Mouse (Mus musculus) heart, postnatal 4 days (tissue): ENCODE measurements around the gene Snx11. TPM values are rescaled to one million over a fixed set of nuclear protein-coding genes. Genes with fewer than 3 reads are reported as not detected.

ENCODE experiments used
- DNase-seq: peaks from one replicate; pipeline ENCODE4 v3.0.0; 2021
- total RNA-seq, 2 experiments: library from RNA; stranded (reverse); gene quantifications; 2 replicates each; pipeline ENCODE4 v1.2.3; 2021

Gene Snx11
- total RNA-seq, 2 experiments from 2014 or later = 15.5 to 18.2 TPM

DNA sequence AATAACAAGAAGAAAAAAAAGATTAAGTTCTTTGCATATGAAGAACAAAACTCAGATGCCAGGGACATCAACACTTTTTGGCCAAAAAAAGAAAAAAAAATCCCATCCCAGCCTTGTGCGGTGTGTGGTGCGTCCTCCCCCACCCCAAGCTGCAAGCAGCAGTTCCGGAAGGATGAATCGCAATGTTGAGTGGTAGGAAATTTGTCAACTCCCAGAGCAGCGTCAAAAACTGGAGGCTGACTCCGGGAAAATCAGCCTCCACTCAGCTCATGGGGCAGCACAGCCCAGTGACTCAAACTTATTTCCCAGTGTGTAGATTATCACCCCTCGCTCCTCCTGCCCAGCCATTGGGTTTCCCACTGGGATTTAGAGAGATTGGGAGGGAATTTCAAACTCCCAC is 15.4 kb downstream of the Snx11 start:
- DNase-seq = no peak

- DNase-seq = peak; percentile 66
Measured at GRCm38 (mm10) chr11:96760042-96760441, 17.3 kb downstream of the Snx11 start.

- DNase-seq = no peak
Measured at GRCm38 (mm10) chr11:96758402-96758801, 19.0 kb downstream of the Snx11 start.

DNA sequence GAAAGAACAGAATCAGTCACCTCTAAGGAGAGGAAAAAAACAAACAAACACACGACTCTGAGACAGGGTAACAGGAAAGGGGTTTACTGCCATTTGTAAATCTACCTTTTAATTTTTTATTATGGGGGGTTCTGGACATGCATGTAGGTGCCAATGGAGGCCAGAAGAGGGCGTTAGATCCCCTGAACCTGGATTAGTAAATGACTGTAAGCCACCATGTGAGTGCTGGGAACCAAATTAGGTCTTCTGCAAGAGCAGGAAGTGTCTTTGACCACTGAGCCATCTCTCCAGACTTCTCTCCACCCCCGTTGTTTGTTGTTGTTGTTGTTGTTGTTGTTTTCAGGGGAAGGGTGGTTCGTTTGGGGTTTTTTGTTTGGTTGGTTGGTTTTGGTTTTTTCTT is 19.9 kb downstream of the Snx11 start:
- no peak for DNase-seq

- DNase-seq = no peak
Measured at GRCm38 (mm10) chr11:96755298-96755697, 22.1 kb downstream of the Snx11 start.

DNA sequence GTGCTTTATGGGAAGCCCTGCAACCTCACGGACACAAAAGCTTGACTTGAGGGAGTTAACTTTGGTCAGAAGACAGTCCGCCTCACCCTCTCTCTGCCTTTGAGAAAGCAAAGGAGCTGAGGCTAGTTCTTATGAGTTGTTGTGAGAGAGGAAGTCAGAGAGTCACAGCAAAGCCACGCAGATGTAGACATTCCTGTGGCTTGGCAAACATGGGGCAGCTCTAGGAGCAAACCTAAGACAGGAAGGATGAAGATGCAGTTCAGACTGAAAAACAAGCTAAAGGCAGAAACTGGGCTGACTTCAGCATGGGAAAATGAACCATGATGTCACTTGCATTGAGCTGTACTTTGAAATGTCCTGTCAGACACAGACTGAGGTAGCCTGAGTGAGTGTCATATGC is 29.8 kb downstream of the Snx11 start:
- DNase-seq = no peak

DNA sequence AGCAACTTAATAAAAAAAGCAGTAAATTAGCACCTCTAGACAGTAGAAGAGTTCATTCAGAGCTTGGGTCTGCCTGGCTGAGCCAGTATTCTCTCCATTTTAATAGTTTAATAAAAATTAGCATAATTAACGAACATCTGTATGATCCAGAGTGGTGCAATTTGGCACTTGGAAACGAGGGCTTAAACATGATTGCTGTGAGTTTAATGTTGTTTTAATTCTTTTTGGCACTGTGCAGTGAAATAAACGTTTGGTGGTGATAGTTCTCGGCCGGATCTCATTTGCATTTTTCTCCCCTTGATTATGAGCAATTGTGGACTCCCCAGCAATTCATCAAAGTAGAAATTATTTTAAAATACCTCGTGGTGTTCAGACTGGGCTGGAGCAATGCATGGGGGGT is 30.7 kb downstream of the Snx11 start:
- DNase-seq = no peak

DNA sequence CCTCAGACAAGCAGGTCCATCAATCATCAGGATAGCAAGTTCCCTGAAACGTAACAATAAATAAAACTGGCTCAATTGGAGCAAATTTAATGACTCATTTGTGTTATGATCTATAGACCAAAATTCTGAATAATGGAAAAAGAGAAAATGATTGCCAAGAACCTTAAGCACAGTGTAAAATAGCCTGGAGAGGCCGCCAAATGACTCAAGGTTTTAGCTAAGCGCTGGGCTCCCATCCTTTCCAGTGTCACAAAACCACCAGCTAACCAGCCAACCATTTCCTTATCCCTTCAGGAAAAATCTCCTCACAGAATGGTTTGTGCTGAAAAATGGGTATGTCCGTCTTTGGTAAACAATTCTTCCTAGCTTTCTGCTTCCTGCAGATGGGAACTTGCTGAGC is 33.5 kb downstream of the Snx11 start:
- DNase-seq = no peak

GRCm38 (mm10) chr11:96743000-96743399 is 34.4 kb downstream of the Snx11 start:
- DNase-seq = no peak

DNA sequence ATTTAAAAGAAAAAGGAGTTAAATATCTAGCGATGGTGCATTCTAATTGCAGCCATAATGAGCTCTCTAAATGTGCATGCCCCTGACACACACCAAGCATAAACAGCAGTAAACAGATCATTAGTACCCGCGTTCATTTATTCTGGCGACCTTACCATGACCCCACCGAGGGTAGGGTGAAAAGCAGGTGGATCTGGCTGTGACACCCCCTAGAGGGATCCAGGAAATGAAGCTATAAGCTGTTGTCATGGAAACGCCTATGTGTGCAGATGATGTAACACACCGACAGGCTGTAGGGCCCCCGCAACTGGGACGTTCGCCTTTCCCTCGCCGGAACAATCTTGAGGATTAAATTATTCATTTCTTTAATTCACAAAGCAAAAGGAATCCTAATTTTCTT is 35.4 kb downstream of the Snx11 start:
- no peak for DNase-seq

DNA sequence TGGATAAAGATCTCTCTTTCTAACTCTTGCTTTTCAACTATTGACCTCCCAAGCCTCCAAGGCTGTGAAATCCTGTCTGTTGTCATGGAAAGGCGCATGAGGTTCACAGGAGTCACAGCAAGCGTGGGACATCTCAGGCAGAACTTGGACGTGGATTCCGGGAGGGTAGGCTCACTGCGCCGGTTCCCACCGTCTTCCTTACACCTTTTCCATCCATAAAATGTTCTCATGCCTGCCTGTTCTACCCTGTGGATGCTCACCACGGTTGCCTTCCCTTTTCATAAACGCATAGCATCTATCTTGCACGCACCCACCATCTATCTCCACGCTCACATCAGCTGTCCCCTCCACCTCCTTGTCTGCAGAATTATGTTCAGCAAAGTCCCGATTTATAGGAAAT is 36.6 kb downstream of the Snx11 start:
- no peak for DNase-seq

DNA sequence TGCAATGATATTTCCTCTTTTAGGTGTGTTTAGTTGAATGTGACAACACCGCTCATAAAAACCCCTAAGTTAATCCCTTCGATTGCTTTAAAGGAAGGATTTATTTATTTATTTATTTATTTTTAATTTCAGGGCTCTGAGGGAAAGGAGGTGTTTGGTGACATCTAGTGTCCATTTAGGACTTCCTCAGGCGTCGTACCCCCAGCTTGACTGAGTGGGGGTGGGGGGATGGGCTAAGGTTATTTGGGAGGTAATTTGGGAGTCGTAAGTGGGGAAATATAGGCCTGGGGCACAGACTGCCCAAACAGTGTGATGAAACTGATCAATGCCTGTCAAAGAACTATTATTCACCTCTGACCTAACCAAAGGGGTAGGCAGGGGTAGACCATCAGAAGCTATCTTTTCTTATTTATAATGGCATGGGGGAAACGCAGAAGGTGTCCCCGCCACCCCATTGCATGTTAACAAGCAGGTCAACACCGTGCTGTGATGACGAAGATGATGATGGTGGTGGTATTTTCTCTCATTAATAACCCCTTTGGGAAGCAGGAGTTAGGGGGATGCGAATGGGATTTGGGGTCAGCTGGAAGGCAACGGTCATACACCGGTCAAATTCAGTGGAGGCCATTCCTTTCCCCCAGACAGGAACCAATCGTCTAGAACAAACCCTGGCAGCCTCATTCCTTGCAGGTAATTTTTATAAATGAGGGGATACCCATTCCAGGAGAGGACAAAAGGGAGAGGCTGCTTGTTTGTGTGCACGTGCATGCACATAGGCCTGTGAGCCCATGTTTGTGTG is 39.5 kb downstream of the Snx11 start:
- DNase-seq = no peak

- no peak for DNase-seq
Measured at GRCm38 (mm10) chr11:96736361-96736760, 41.0 kb downstream of the Snx11 start.

DNA sequence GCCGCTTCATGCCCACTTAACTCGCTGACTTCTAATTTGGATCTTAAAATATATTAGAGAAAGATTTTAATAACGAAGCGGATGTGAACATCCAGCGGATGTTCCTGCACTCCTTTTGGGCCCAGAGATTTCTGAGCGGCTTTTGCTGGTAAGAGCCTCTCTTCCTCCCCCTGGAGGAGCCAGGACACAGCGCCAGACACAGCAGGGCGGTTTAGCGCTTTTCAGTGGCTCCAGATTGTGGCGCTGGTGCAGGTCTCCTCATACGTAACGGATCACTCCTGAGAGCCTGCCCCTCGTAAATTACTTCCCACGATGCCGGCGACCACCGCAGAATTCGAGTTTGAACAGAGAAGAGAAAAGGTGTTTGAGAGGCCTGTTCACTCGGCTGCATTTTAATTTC is 41.5 kb downstream of the Snx11 start:
- peak; percentile 68 for DNase-seq

GRCm38 (mm10) chr11:96732657-96733056 is 44.7 kb downstream of the Snx11 start:
- DNase-seq = no peak

DNA sequence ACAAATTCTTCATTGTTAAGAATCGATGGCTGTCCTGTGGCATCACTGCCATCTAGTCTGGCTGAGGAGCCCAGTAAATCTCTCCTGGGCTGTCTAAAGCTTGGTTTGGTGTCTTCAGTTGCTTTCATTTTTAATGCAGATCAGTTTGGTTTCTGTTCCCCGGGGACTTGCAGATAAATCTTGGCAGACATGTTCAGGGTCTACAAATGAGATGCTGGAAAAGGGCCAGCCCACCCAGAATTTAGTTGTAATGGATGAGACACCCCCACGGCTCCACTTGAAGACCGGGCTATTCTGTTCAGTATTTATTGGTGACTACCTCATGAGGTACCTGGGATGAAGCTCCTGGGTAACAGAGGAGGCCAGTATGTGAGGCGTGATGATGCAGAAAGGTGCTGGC is 47.0 kb downstream of the Snx11 start:
- no peak for DNase-seq

- no peak for DNase-seq
Measured at GRCm38 (mm10) chr11:96729462-96729861, 47.9 kb downstream of the Snx11 start.

GRCm38 (mm10) chr11:96728577-96728976 is 48.8 kb downstream of the Snx11 start:
- DNase-seq = no peak

DNA sequence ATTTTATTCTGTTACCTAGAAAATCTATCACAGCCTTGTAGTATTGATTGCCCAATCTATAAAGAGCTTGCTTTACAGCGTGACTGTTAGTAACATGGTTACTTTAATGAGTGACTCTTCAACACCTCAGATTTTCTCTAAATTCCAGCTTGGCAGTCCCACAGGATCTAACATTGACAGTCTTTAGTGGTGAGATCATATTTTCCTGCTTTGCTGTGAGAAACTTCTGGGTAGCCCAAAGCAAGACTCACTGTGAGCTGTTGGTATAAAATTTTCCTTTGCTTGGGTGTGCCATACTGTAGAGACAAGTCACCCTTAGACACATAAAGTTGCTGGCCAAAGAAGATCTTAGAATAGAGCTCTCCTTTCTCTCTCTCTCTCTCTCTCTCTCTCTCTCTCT is 51.5 kb downstream of the Snx11 start:
- no peak for DNase-seq

- DNase-seq = no peak
Measured at GRCm38 (mm10) chr11:96718609-96719008, 58.8 kb downstream of the Snx11 start.
